Mouse (Mus musculus) embryonic fibroblast, embryonic 13.5 days (primary cell): ENCODE results near the gene Spem2. TPM values are rescaled to one million over a fixed set of nuclear protein-coding genes. Genes with fewer than 3 reads are reported as not detected.

Source experiments
- H3K27ac ChIP-seq: 2 replicates; pipeline ENCODE4 v1.5.1; 2012; ENCODE audit warnings: low read length, control low read depth, inconsistent platforms; ENCODE audit not compliant: insufficient read depth
- H3K4me1 ChIP-seq: 2 replicates; pipeline ENCODE4 v1.6.1; 2011; ENCODE audit warnings: low read length; ENCODE audit not compliant: control insufficient read depth, insufficient read depth
- H3K4me3 ChIP-seq: 2 replicates; pipeline ENCODE4 v1.5.1; 2011; ENCODE audit warnings: mild to moderate bottlenecking, control low read depth, low read length; ENCODE audit not compliant: insufficient read depth
- CTCF ChIP-seq: IDR thresholded peaks from 2 replicates; pipeline ENCODE4 v1.5.1; 2011; ENCODE audit warnings: mild to moderate bottlenecking, control low read depth, low read length, moderate library complexity, borderline replicate concordance; ENCODE audit not compliant: insufficient read depth
- POLR2A ChIP-seq: IDR thresholded peaks from 2 replicates; pipeline ENCODE4 v1.6.1; 2011; ENCODE audit warnings: low read depth, mild to moderate bottlenecking, control low read depth, low read length, moderate library complexity
- polyA plus RNA-seq: library from polyadenylated mRNA; stranded (reverse); fragments of >200 nt; gene quantifications from 2 replicates; pipeline ENCODE4 v1.2.4, GENCODE M21; 2011; ENCODE audit warnings: low read depth; ENCODE audit not compliant: missing spikeins, insufficient read length

The Spem2 gene
- polyA plus RNA-seq, 1 experiment, result not detected

- H3K27ac ChIP-seq, result no peak overlapping the region
These were observed 17.7 kb upstream of the Spem2 start for GRCm38 (mm10) chr11:69835966-69836335.

GRCm38 (mm10) chr11:69835326-69835965 lies 17.2 kb upstream of the Spem2 start:
- H3K4me1 ChIP-seq, result peaks cover 3% of the 10 kb centered on the region; the same call in 1 of the 2 replicates
- TF ChIP-seq CTCF (no peak), POLR2A (no peak)
- no peak overlapping the region for H3K4me3 ChIP-seq
- no peak overlapping the region for H3K27ac ChIP-seq

More at GRCm38 (mm10) chr11:69835966-69836335, 17.7 kb upstream of the Spem2 start:
- peaks cover 3% of the 10 kb centered on the region; the same call in 1 of the 2 replicates for H3K4me1 ChIP-seq
- TF ChIP-seq CTCF (no peak), POLR2A (no peak)
- peak overlapping the region; percentile 76 for H3K4me3 ChIP-seq

- TF ChIP-seq POLR2A, result no peak
- TF ChIP-seq CTCF, result no peak
- H3K4me3 ChIP-seq, result no peak overlapping the region
- H3K27ac ChIP-seq, result no peak overlapping the region
- H3K4me1 ChIP-seq, result peaks cover 3% of the 10 kb centered on the region; the same call in 1 of the 2 replicates
These were observed 15.8 kb upstream of the Spem2 start for GRCm38 (mm10) chr11:69834001-69834549.

GRCm38 (mm10) chr11:69833554-69833953 lies 15.3 kb upstream of the Spem2 start:
- TF ChIP-seq CTCF, result no peak
- no peak for TF ChIP-seq POLR2A
- Histone ChIP-seq H3K4me1 (peaks cover 3% of the 10 kb centered on the region; the same call in 1 of the 2 replicates), H3K27ac (no peak overlapping the region), H3K4me3 (no peak overlapping the region)

- Histone ChIP-seq H3K4me3 (no peak overlapping the region), H3K27ac (no peak overlapping the region), H3K4me1 (no peaks in the 10 kb centered on the region)
- TF ChIP-seq CTCF, result no peak
- no peak for TF ChIP-seq POLR2A
These were observed 10.6 kb upstream of the Spem2 start for GRCm38 (mm10) chr11:69828832-69829231.

- H3K4me3 ChIP-seq, result no peak overlapping the region
- no peak for TF ChIP-seq CTCF
- TF ChIP-seq POLR2A, result no peak
- H3K27ac ChIP-seq, result no peak overlapping the region
- no peaks in the 10 kb centered on the region for H3K4me1 ChIP-seq
These were observed 5.2 kb upstream of the Spem2 start for GRCm38 (mm10) chr11:69823456-69823855.

- TF ChIP-seq POLR2A (no peak), CTCF (no peak)
- no peak within 1 kb of the TSS for H3K27ac ChIP-seq
- no peak within 1 kb of the TSS for H3K4me3 ChIP-seq
- no peaks in the 10 kb centered on the region for H3K4me1 ChIP-seq
These were observed 3.8 kb upstream of the Spem2 start, which contains the start of gene Spem1 for GRCm38 (mm10) chr11:69822080-69822479. Spem1 (minus strand) TSS chr11:69822180.

- Histone ChIP-seq H3K4me3 (no peak overlapping the region), H3K4me1 (no peaks in the 10 kb centered on the region), H3K27ac (no peak overlapping the region)
- no peak for TF ChIP-seq POLR2A
These were observed 606 bp upstream of the Spem2 start for GRCm38 (mm10) chr11:69818871-69819270.

GRCm38 (mm10) chr11:69816520-69816919 lies 1.7 kb downstream of the Spem2 start:
- Histone ChIP-seq H3K4me1 (no peaks in the 10 kb centered on the region), H3K4me3 (no peak overlapping the region), H3K27ac (no peak overlapping the region)
- TF ChIP-seq POLR2A (no peak), CTCF (no peak)

- Histone ChIP-seq H3K4me1 (no peaks in the 10 kb centered on the region), H3K4me3 (no peak within 1 kb of the TSS), H3K27ac (no peak within 1 kb of the TSS)
- TF ChIP-seq CTCF (no peak), POLR2A (no peak)
These were observed 3.1 kb downstream of the Spem2 start, which contains the start of gene Gm39566 for GRCm38 (mm10) chr11:69815155-69815554. Gm39566 (minus strand) TSS chr11:69815298.

GRCm38 (mm10) chr11:69810280-69810679 lies 8.0 kb downstream of the Spem2 start:
- no peak for TF ChIP-seq POLR2A
- TF ChIP-seq CTCF, result no peak
- Histone ChIP-seq H3K4me1 (no peaks in the 10 kb centered on the region), H3K27ac (no peak overlapping the region), H3K4me3 (no peak overlapping the region)
